Mouse (Mus musculus) ES-CJ7 (cell line): ENCODE measurements at regions not wholly inside any gene's neighbourhood (a gene's known extent, or its start where the extent isn't known, plus 50 kb on each side); places are given as distances from the start of the nearest gene placed in this dataset.

Experiments
- DNase-seq: peaks from one replicate; pipeline ENCODE4 v3.0.0; 2011; ENCODE audit warnings: low read depth, low spot score

DNA sequence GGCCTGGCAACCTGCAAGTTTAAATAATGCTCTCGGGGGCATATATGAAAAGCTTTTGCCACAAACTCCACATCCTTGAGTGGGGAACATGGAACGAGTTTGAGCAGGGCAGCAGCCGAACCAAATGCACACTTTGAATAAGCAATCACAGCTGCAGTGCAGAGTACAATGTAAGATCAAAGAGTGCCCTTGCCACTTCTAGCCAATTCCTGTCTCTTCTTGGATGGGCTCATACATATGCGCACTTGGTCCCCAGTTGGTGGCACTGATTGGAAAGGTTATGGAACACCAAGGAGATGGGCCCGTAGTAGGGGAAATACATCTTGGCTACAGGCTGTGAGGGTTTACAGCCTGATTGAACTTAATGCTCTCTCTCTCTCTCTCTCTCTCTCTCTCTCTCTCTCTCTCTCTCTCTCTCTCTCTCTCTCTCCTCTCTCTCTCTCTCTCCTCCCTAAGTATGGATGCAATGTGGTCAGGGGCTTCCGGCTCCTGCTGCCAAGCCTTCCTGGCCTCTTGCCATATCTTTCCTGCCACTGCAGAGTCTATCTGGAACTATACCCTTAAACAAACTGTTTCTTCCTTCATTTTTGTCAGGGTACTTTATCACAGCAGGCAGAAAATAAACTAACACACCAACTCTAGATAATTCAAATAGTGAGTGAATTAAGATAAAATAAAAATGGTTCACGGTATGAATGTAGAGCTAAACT lies 88.6 kb upstream of the Mbnl3 start:
- peak; percentile 3 for DNase-seq

DNA sequence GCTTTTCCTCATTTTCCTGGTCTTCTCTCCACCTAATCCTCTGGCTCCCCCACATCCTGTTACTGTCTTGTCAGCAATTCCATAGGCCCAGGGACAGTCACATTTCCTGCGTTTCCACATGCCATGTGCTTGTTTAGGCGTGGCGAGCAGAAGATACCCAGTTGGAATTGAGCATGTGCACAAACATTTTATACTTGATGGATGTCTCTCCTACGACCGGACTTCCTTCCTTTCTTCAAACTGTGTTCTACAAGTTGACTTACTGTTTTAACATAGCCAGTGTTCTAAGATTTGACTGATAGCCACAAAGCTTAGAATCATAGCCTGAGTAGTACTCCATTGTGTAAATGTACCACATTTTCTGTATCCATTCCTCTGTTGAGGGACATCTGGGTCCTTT lies 86.0 kb upstream of the Mbnl3 start:
- DNase-seq: no peak

DNA sequence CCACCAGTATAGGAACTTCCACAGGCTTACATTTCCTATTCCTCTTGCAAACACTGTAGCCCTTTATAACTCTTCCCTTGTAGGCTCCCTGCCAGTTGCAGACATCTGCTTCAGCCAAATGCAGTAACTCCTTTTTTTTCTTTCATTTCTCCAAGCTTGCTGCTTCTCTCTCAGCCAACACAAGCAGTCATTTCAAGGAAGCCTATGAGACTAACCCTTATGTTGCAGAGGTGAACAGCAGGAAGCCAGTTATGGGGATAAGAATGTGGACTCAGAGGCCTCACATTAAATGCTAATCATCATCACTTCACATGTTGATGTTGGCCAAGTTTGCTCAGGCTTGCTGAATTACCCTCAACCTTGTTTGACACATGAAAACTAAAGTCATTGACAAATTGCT lies 71.9 kb upstream of the Mbnl3 start:
- no peak for DNase-seq

DNA sequence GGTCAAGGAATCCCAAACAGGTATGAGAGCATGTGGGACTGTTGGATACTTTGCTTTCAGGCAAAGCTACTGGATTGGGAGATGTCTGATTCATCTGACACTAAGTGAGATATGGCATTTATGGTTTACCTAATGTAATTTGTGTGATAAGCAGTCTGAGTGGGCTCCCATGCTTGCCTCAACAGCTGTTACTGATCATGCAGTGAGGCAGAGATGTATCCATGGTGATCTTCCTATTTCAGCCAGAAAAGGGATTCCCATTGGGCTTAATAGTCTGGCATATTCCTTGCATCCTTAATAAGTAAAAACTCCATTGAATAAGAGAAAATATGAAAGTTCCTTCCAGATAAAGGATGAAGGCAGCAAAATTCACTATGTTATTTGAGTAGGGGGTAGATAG lies 58.4 kb upstream of the Mbnl3 start:
- DNase-seq: no peak
